Mouse (Mus musculus) brain, embryonic 14.5 days (tissue): ENCODE measurements around the gene Nedd9.

Source experiments
- CTCF ChIP-seq: fragments of 200-500 bp; IDR thresholded peaks from 2 replicates; pipeline ENCODE4 v1.5.1; 2012; ENCODE audit warnings: inconsistent platforms, mild to moderate bottlenecking, moderate library complexity, borderline replicate concordance; ENCODE audit not compliant: insufficient read depth, insufficient read length; ENCODE audit errors: extremely low read depth
- POLR2A ChIP-seq: fragments of 200-500 bp; IDR thresholded peaks from 2 replicates; pipeline ENCODE4 v1.6.1; 2012; ENCODE audit warnings: mild to moderate bottlenecking, inconsistent platforms, borderline replicate concordance; ENCODE audit not compliant: poor library complexity, insufficient read depth, insufficient read length, severe bottlenecking; ENCODE audit errors: extremely low read depth

- TF ChIP-seq CTCF (no peak), POLR2A (no peak)
These were observed 148.0 kb downstream of the Nedd9 start for GRCm38 (mm10) chr13:41339195-41339594.
